Mouse (Mus musculus): ENCODE data around the gene Pitpnc1. TPM values are rescaled to one million over a fixed set of nuclear protein-coding genes. Genes with fewer than 3 reads are reported as not detected.

The Pitpnc1 gene
- total RNA-seq, 1 experiment from 2014 or later, result 20.4 TPM

DNA sequence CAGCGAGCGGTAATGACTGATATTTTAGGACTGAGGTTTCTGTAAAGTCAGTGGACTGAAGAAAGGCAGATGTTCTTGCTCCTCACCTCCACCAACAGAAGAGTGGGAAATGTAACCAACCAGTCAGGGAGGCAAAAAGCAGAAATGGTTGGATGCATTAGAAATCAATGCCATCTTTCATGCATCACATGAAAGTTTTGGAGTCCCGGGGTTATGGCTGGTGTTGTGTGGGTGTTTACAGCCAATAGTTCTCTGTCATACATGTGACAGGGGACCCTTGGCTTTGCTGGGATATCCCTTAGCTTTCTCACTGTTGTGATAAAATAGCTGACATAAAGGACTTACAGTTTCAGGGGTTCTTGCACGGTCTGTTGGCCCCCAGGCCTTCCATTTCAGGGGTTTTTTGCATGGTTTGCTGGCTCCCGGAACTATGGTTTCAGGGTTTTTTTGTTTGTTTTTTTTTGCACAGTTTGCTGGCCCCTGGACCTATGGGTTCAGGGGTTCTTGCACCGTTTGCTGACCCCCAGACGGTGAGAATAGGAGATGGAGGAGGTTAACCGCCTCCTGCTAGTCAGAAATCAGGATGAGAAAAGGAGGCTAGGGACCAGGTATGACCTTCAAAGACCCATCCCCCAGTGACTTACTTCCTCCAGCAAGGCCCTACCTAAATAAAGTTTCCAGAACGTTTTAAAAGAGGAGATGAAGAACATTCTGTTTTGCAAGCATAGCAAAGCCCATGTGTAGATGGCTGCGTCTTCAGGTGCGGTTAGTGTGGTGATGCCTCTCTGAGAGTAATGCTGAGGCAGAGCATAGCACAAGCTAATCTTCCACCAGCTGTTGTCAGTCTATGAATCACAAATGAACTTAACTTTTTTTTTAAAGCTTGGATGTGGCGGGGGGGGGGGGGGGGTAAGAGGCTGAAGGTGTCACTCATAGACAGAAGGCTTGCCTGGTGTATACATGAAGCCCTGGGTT, 27.1 kb downstream of the Pitpnc1 start:
- no peak for DNase-seq

DNA sequence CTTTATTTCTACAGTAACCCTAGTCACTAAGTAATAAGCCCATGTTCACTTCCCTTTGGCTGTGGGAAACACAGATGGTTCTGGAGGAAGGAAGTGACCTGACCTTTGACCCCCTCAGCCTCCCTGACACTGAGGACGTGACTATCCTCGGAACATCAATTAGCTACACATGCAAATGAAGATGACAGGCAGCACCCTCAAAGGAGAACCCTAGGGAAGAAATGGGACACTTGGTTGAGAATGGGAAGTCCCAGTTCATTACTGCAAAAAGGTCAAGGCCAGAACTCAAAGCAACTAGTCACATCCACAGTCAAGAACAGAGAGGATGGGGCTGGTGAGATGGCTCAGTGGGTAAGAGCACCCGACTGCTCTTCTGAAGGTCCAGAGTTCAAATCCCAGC, 29.4 kb downstream of the Pitpnc1 start:
- no peak for DNase-seq

DNA sequence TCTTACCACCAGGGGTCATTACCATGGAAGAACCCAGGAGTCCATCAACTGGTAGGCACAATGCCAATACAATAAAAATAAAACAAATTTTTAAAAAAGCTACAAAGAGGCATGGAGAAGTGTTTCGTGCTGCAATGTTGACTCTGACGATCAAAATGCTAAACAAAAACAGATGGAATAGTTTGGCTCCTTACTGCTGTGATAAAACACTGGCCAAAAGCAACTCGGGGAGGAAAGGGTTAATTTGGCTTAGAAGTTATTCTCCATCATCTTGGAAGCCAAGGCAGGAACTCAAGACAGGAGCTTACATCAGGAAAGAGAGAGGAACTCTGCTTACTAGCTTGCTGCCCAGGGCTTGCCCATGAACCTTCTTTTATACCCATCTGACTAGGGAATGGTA, 32.4 kb downstream of the Pitpnc1 start:
- DNase-seq, result no peak

DNA sequence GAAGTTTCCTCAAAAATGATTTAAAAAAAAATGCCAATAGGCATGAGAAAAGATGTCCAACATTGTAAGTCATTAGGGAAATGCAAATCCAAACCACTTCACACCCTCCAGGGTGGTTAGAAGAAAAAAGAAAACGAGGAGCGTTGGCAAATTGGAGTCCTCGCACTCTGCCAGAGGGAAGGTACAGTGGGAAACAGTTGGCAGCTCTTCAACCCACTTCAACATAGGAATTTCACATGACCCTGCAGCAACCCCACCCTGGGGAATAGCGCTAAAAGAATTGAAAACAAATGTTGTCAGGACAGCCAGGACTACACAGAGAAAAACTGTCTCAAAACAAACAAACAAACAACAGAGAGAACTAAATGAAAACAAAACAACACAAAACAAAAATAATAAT, 32.8 kb downstream of the Pitpnc1 start:
- no peak for DNase-seq

DNA sequence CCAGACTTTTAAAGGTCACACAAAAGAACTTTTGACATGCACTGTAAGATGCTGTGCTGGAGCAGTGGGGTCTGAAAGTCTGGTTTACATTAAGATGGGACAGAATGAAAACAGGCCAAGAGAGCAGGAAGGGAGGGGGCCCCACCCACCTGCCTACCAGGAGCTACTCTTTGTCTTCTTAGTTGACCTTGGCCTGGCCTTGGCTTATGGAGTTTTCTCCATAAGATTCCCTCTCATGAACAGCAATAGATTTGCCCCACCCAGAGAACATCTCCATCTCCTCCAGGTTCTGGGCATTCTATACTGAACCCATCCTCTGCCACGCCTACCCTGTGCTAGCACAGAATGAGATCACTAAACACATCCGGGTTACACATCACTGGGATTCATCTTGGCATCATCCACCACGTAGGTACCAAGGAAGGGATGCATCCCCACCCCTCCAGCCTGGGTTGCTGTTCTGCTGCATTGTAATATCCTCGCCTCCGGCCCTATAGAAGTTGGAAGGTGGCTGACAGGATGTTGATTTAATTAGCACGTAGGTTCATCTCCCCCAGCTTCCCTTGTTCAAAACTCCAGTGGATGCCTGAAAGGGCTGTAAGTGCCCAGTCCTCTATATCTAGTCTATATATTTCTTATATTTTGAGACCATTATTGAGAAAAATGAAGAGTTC, 34.6 kb downstream of the Pitpnc1 start:
- no peak for DNase-seq

DNA sequence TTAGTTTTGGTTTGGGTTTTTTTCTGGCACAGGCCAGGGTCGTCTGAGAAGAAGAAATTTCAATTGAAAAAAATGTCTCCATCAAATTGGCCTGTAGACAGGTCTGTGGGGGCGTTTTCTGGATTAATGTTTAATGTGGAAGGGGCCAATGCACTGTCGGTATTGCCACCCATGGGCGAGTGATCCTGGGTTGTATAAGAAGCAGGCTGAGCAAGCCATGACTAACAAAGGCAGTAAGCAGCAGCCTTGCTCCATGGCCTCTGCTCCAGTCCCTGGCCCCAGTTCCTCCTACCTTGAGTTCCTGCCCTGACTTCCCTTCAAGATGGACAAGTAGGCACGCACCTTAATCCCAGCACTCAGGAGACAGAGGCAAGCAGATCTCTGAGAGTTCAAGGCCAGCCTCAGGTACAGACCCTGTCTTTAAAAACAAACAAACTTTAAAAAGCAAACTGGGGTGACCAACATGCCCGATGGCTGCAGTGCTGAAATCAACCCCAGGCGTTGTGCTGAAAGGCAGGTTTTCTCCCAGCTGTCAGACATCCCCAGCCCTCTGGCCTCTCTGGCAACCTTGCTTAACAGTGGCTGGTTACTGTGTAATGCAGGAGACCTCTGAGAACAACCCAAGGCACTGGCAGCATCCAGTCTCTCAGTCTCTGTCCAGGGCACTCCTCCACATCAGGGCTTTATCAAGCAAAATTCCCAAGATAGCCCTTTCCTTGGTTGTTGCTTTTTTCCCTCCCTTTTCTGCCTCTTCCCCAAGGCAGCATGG, 39.1 kb downstream of the Pitpnc1 start:
- no peak for DNase-seq

DNA sequence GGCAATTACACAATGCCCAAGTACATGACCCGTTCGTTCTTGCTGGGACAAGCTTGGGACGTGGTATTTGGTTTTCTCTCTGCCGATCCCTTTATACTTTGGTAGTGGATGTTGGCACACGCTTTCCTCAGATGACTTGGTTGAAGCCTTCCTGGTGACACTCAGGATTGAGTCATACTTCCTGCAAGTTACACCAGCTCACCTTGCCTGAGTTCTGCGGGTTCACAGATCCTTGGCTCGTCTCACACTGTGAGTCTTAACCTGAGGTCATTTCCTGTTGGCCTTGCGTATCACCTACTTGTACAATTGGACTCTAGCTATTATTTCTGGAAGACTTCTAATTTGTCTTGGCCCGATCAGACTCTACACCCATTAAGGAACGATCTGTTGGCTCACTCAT, 42.5 kb downstream of the Pitpnc1 start:
- no peak for DNase-seq

DNA sequence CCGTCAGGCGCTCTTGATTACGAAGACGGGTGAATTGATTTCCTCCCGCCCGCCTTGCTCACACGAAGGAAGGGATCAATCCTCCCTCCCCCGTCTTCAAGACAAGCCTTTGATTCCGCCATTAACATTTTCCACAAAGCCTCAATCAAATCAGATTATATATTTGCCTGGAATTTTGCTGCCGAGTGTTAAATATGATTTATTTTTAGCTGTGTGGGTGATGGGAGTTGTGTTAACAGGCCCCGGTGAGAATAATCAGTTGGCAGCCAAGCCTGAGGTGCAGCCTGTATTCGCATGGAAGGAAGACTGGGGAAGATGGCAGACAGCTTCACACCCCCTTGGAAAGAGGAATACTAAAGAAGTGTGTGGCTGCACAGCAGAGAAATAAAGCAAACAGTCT, 46.3 kb downstream of the Pitpnc1 start:
- DNase-seq, result no peak

DNA sequence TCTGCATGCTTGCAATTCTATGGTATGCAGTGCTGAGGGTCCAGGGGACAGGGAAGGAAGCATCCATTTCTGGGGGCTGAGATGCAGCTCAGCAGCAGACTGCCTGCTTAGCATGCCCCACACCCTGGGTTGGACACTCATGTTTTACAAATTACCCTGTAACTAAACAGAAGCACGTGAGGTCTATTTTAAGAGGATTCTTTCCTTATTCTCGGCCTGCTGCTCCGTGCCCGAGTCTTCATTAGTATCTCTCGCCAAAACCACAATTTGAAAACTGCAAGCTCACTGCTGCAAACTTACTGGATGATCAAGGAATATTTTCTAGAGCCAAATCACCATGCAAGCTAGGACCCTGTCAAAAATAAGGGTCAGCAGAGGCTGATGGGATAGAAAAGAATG, 48.1 kb downstream of the Pitpnc1 start:
- DNase-seq, result no peak

DNA sequence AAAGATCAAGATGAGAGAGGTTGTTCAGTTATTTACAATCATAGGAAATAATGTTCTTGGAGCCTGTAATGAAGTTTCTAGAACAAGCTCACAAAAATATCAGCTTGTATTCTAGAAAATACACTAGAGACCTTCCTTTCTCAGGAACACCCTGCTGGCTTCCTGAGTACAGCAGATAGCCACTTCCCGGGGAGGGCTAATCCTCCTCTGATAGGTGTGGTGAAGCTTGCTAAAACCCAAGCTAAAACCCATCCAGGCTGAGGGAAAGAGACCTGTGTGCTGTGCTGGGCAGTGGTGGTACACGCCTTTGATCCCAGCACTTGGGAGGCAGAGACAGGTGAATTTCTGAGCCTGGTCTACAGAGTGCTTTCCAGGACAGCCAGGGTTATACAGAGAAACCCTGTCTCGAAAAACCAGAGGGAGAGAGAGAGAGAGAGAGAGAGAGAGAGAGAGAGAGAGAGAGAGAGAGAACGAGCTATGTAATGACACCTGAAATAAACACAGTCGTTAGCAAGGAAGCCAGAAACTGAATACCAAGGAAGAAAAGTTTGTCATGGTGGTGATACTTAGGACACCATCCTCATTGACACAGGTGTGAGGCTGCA, 48.6 kb downstream of the Pitpnc1 start:
- DNase-seq, result no peak

DNA sequence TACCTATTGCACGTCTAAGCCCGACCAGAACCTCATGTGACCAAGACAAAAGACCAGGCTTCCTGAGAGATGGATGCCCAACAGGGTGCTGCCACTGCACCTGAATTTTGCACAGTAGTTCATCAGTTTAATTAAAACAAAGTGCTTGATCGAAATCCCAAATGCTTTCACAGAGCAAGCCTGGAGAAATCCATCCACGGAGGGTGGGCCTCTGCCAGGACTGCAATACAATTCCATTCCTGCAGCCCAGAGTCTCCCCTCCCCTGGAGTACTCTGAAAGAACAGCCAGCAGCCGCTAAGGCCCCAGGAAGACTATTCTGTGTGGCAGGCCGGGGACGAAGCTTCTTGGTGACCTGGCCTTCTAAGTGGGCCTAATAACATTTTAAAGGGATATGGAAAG, 50.6 kb downstream of the Pitpnc1 start:
- no peak for DNase-seq

DNA sequence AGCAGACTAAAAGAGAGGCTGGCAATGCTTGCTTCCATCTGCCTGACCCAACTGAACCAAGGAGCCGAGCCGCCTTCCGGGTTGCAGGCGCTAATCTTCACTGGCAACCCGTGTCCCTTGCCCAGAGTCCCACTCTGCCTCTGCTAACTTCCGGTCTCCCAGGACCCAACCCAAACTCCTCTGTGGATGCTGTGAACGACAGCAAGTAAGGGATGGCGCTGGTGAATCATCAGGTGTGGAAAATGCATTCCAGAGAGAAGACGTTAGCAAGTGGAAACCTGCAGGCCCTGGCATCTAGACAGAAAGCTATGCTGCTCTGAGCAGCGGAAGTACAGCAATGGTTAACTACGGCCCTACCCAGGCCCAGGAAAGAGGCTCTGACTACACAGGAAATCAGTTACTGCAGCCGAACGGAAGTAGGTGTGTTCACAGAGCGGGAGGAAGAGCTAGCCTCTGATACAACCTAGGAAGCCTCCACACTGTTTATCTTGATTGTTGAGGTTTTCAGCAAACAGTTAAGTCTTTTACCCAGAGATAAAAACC, 53.4 kb downstream of the Pitpnc1 start:
- DNase-seq, result no peak

DNA sequence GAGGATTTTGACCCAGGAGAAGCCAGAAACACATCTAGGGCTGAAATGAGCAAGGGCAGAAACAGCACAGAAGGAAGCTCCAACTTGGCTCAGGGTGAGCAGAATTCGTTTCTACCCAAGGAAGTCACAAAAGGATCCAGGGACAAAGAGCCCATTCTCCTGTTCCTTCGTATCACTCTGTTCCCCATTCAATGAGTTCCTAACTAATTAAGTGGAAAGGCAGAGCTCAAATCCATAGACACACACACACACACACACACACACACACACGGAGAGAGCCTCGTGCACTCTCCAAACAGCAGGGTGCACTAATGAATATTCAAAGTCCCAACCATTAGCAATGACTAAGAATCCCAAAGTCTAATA, 54.0 kb downstream of the Pitpnc1 start:
- DNase-seq, result no peak

DNA sequence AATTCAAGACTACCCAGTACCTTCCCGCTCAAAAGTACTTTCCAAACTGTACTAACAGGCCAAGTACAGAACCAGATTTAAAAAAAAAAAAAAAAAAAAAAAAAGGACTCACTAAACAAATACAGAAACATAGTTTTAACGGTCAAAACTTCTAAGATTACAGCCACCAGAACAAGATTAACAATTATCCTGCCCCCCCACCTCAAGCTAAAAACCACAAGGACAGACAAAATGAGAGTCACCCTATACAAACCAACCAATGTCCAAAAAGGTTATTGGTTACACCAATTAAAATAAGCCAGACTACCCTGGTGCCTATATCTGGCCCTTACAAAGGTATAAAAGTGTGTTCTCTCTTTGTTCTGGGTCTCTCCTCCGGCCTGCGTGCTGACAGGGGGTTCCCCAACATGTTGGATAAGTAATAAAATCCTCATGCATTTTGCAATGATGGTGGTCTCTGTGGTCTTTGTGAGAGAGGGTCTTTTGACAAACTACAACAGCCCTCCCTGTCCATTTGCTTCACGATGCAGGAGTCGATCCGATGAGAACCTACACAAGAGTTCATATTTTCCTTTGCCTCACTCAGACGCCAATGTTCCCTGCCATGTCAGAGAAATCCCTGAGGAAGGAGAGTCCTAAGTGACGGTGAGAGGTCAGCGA, 54.5 kb downstream of the Pitpnc1 start:
- no peak for DNase-seq

DNA sequence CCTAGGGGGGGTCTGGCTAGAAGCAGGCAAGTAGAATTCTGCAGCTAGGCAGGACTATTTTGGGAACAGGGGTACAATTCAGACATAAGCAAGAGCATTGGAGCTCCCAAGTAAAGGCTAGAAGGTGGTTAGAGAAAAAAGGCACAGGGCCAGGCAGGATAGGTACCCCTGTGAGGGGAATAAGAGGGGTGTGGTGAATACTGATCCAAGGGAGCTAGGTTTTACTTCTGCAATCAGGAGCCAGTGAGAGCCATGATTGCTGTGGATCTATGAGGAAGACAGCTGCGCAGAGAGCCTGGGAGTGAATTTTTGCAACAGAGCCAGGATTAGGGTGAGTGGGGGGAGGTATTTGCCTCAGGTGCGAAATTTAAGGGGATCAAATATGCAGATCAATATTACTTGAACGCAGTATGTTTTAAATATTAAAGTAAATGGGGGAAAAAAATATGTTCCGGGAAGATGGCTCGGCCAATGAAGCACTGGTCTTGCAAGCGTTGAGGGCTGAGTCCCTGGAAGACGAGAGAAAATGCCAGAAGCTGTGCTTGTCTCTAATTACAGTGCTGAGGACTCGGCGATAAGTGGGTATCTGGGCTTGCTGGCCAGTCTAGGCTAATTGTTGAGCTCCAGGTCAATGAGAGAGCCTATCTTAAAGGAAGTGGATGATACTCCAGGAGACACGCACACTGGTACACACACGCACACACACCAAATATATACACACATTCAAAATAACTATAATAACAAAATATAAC, 55.3 kb downstream of the Pitpnc1 start:
- DNase-seq, result no peak

DNA sequence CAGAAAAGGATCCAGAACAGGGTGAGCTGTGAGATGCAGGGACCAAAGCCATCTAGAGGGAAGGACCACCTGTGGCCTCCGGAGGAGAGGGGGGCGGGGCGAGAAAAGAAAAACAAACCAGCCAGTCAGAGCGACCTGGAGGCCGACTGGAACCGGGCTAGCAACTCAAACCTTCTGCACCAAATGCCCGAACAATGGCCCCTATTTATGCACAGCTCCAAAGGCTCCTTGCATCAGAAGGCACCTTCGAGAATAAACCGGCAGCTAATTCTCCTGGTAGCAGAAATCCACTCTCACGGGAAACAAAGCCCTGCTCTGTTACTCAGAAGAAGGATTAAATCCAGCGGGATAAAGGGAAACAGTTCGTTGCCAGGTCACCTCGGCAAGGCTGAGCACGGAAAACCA, 57.2 kb downstream of the Pitpnc1 start:
- DNase-seq, result peak; percentile 9

DNA sequence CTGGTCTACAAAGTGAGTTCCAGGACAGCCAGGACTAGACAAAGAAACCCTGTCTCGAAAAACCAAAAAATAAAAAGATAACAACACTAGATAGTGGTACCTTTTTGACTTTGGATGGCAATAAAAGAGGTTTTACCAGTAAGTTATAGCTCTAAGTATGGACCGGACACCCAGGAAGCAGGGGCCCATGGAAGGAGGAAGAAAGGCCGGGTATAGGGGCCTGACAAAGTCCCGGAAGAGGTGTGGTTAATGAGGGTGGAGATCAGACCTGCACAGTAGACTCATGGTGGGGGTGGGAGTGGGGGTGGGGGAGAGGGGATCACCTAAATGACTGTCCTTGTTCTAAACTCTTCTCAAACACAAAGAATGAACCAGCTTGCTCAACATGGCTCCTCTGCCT, 58.4 kb downstream of the Pitpnc1 start:
- DNase-seq, result no peak

DNA sequence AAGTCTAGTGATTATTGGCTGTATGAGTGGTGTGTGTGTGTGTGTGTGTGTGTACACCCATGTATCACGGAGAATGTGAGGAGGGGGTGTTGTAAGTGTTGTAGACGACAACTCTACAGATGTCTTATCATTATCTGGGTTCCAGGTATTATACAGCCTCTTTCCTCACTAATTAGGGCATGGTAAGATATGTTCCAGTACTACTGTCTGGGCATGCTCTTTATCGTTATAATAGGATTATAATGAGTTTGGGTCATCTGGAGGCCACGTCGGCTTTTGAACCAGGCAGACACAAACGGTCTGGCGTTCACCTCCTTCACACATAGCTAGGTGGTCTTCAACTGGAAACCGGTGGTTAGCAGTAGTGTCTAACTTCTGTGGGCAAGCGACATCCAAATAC, 58.9 kb downstream of the Pitpnc1 start:
- no peak for DNase-seq

DNA sequence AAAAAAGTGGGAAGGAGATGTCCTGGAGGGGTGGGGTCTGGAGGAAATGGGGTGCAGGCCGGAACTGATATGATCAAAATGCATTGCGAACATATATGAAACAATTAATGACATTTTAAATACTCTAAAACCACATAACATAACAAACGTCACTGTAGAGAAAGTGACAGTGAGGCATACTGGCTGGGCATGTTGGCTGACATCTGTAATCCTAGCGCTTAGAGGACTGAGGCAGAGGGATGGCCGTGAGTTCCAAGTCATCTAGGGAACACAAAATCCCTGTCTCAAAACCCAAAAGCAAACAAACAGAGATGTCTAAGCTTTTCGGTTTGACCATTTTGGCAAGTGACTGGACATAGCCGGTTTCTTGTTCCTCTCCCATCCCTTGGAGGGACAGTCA, 59.7 kb downstream of the Pitpnc1 start:
- DNase-seq, result no peak

DNA sequence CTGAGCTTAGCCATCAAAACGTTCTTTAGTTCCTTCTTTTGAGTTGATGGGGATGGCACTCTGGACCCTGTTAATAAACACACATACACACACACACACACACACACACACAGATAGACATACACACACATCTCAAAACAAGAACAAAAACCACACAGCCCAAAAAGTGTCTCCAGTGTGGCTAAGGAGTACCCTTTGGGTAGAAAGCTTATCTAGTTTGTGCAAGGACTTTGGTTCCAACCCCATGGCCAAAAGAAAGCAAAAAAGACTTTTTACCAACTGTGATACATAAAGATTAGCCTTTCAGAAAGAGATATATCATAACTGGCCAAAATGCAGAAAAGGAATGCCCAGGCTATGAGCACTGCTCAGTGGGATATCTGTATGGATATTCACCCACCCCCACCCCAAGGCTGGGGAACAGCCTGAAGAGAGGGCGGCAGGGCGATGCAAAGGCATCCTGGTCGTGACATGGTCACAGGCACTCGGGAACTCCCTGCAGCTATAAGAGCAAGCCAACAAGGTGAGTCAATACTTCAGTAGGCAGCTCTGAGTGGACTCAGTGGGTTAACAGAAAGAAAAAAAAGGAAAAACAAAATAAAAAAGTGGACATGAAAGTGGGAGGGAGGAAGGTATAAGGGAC, 60.3 kb downstream of the Pitpnc1 start:
- no peak for DNase-seq
